Comparison of ENCODE assay signal across 17 mouse cellular contexts in the genomic region with DNA sequence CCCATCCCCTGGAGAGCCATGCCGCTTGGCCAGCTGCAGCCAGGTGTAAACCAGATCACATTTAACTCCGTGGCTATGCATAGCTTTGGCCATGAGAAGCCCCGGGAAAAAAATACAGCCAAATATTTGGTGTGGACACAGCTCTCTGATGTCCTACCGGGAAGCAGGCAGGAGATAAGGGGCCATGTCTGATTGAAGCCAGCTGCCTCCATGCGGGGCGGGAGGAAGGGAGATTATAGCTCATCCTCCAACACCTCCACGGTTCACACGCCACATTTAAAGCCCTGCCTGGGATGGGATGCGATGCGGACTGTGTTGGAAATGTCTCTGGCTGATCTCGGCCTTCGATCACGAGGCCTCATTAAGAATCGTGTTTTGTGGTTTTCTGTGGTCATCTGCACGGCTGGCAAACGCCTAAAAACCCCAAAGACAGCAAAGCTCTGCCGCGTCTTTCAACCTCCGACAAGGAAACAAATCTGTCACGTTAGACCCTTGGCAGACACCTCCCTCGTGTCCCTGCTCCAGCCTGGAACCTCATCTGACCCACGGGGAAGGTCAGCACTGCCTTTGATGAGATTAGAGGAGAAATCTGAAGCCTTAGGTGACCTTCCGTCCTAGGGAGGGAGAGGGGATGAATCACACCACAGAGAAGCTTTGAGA.
DNase-seq lines count a peak whose midpoint lies in the region; ATAC-seq lines count a peak whose summit lies in the region.
"Had no signal": no experiment of that assay in that cellular context is flagged by ENCODE, and none has a peak within 500 bp of the region (broad histone marks: within the 10 kb centered on the region; RNA-seq: fewer than 3 reads in every experiment).

No protein-coding gene starts in this region.

- DNase-seq in adrenal gland, adult (ENCODE audit: inconsistent age in 2 of 2, low spot score in 1 of 2): peak; percentile 46 to 79
- DNase-seq in adrenal gland, postnatal 25 days: no peak
- no peak for DNase-seq in heart, adult 9 months (ENCODE audit: low spot score in 2 of 2)
- DNase-seq in frontal cortex, postnatal 25 days (ENCODE audit: low spot score in 2 of 2): no peak
- DNase-seq: cerebellum, postnatal 25 days; gastrocnemius, postnatal 14 days; kidney, adult 8-10 months; liver, postnatal 0 days; thymus, postnatal 4 days had no signal

- 18% methylated on average over 23 of the region's 23 CpGs for WGBS in heart, embryonic 15.5 days
- 38% methylated on average over 23 of the region's 23 CpGs for WGBS in midbrain, embryonic 12.5 days
- WGBS in midbrain, embryonic 15.5 days: 34% methylated on average over 23 of the region's 23 CpGs
- 35% methylated on average over 23 of the region's 23 CpGs for WGBS in midbrain, embryonic 16.5 days

- no peaks in the 10 kb centered on the region for H3K36me3 ChIP-seq in heart, embryonic 15.5 days
- no peaks in the 10 kb centered on the region for H3K36me3 ChIP-seq in midbrain, embryonic 12.5 days
- no peaks in the 10 kb centered on the region for H3K36me3 ChIP-seq in midbrain, embryonic 15.5 days (replicated peaks)
- no peaks in the 10 kb centered on the region for H3K36me3 ChIP-seq in midbrain, embryonic 16.5 days (ENCODE audit: control insufficient read depth, insufficient read depth, low read length)
- H3K36me3 ChIP-seq: forebrain, embryonic 15.5 days; hindbrain, embryonic 15.5 days had no signal

- H3K9ac ChIP-seq in heart, embryonic 15.5 days: no peak overlapping the region
- 0 out of 2 replicates have a peak overlapping the region, but pooled peaks have one; percentile 15 for H3K9ac ChIP-seq in midbrain, embryonic 12.5 days (replicated peaks)
- no peak overlapping the region for H3K9ac ChIP-seq in midbrain, embryonic 15.5 days
- H3K9ac ChIP-seq in midbrain, embryonic 16.5 days (ENCODE audit: low read depth, low read length): peak overlapping the region; percentile 13; the same call in 1 of the 2 replicates
- H3K9ac ChIP-seq: forebrain, embryonic 15.5 days; hindbrain, embryonic 15.5 days; liver, postnatal 0 days had no signal

- H3K4me2 ChIP-seq in heart, embryonic 15.5 days: 0 out of 2 replicates have a peak overlapping the region, but pooled peaks have one; percentile 3
- H3K4me2 ChIP-seq in midbrain, embryonic 12.5 days (replicated peaks): no peak overlapping the region
- no peak overlapping the region for H3K4me2 ChIP-seq in midbrain, embryonic 15.5 days
- no peak overlapping the region for H3K4me2 ChIP-seq in midbrain, embryonic 16.5 days (ENCODE audit: low read length)
- H3K4me2 ChIP-seq: forebrain, embryonic 15.5 days; hindbrain, embryonic 15.5 days had no signal

- H3K27me3 ChIP-seq in heart, embryonic 15.5 days: peaks cover 35% of the 10 kb centered on the region
- peaks cover 22% of the 10 kb centered on the region for H3K27me3 ChIP-seq in midbrain, embryonic 12.5 days
- H3K27me3 ChIP-seq in midbrain, embryonic 15.5 days (replicated peaks): no peaks in the 10 kb centered on the region
- no peaks in the 10 kb centered on the region for H3K27me3 ChIP-seq in midbrain, embryonic 16.5 days (ENCODE audit: control insufficient read depth, insufficient read depth, low read depth, low read length)
- H3K27me3 ChIP-seq: forebrain, embryonic 15.5 days; hindbrain, embryonic 15.5 days; Patski had no signal

- no peaks in the 10 kb centered on the region for H3K9me3 ChIP-seq in heart, embryonic 15.5 days (replicated peaks)
- H3K9me3 ChIP-seq in midbrain, embryonic 12.5 days: no peaks in the 10 kb centered on the region
- no peaks in the 10 kb centered on the region for H3K9me3 ChIP-seq in midbrain, embryonic 15.5 days
- no peaks in the 10 kb centered on the region for H3K9me3 ChIP-seq in midbrain, embryonic 16.5 days (replicated peaks; ENCODE audit: control insufficient read depth, low read length, poor library complexity, severe bottlenecking)
- H3K9me3 ChIP-seq: forebrain, embryonic 15.5 days; hindbrain, embryonic 15.5 days; megakaryocyte, embryonic 14.5 days had no signal

- no peak overlapping the region for H3K27ac ChIP-seq in heart, embryonic 15.5 days
- H3K27ac ChIP-seq in midbrain, embryonic 12.5 days (replicated peaks): no peak overlapping the region
- H3K27ac ChIP-seq in midbrain, embryonic 15.5 days: no peak overlapping the region
- no peak overlapping the region for H3K27ac ChIP-seq in midbrain, embryonic 16.5 days (ENCODE audit: low read length)
- H3K27ac ChIP-seq: forebrain, embryonic 15.5 days; hindbrain, embryonic 15.5 days had no signal

- no peak overlapping the region for H3K4me3 ChIP-seq in heart, embryonic 15.5 days
- H3K4me3 ChIP-seq in midbrain, embryonic 12.5 days: no peak overlapping the region
- no peak overlapping the region for H3K4me3 ChIP-seq in midbrain, embryonic 15.5 days
- no peak overlapping the region for H3K4me3 ChIP-seq in midbrain, embryonic 16.5 days (ENCODE audit: low read depth, low read length)
- H3K4me3 ChIP-seq: forebrain, embryonic 15.5 days; hindbrain, embryonic 15.5 days; megakaryocyte, embryonic 14.5 days had no signal

- peaks cover 17% of the 10 kb centered on the region for H3K4me1 ChIP-seq in heart, embryonic 15.5 days (replicated peaks)
- peaks cover 2% of the 10 kb centered on the region; the same call in 1 of the 2 replicates for H3K4me1 ChIP-seq in midbrain, embryonic 12.5 days
- H3K4me1 ChIP-seq in midbrain, embryonic 15.5 days: peaks cover 7% of the 10 kb centered on the region; the same call in 1 of the 2 replicates
- H3K4me1 ChIP-seq in midbrain, embryonic 16.5 days (ENCODE audit: control insufficient read depth, insufficient read depth, low read length): peaks cover 3% of the 10 kb centered on the region; the same call in 1 of the 2 replicates
- H3K4me1 ChIP-seq: forebrain, embryonic 15.5 days; hindbrain, embryonic 15.5 days had no signal

- no peak for ATAC-seq in heart, embryonic 15.5 days (replicated peaks; ENCODE audit: insufficient number of reproducible peaks, insufficient read depth, low FRiP score, low read depth)
- no peak for ATAC-seq in midbrain, embryonic 12.5 days (ENCODE audit: low FRiP score, low read depth)
- ATAC-seq in midbrain, embryonic 15.5 days (replicated peaks): no peak
- ATAC-seq in midbrain, embryonic 16.5 days: no peak
- ATAC-seq: forebrain, embryonic 15.5 days; liver, postnatal 0 days; Patski had no signal

Comparison
In these comparisons a context has a peak if more than half of its experiments do, and no peak if none do; other contexts are left out.
1. DNase-seq: peak in adrenal gland, adult (2 of 2); none in adrenal gland, postnatal 25 days (single experiment), heart, adult 9 months (0 of 2) and frontal cortex, postnatal 25 days (0 of 2).
2. H3K9ac ChIP-seq: peak in midbrain, embryonic 12.5 days (single experiment) and midbrain, embryonic 16.5 days (single experiment); none in heart, embryonic 15.5 days (single experiment) and midbrain, embryonic 15.5 days (single experiment).